Mouse (Mus musculus) lung, postnatal 0 days (tissue): Measurements from ENCODE around the gene Cul7.

Source experiments
- CTCF ChIP-seq: IDR thresholded peaks from 2 replicates; pipeline ENCODE4 v1.5.1; 2016; ENCODE audit warnings: antibody characterized with exemption, mild to moderate bottlenecking
- EP300 ChIP-seq: IDR thresholded peaks from 2 replicates; pipeline ENCODE4 v1.6.1; 2016; ENCODE audit warnings: antibody characterized with exemption, mild to moderate bottlenecking, control low read depth

- no peak for TF ChIP-seq EP300
- no peak for TF ChIP-seq CTCF
Observed at GRCm38 (mm10) chr17:46682654-46683389, 32.7 kb downstream of the Cul7 start.
